Mouse (Mus musculus) cerebellum, adult 2 months (tissue): ENCODE measurements around the gene Gstp1.

Source experiments
- CTCF ChIP-seq: fragments of 200-500 bp; IDR thresholded peaks from 2 replicates; pipeline ENCODE4 v1.5.1; 2011; ENCODE audit warnings: low read depth, mild to moderate bottlenecking, control low read depth, low read length, moderate library complexity, borderline replicate concordance; ENCODE audit not compliant: insufficient read depth
- POLR2A ChIP-seq: fragments of 200-500 bp; IDR thresholded peaks from 2 replicates; pipeline ENCODE4 v1.6.1; 2011; ENCODE audit warnings: low read length, control low read depth, borderline replicate concordance; ENCODE audit not compliant: insufficient read depth

DNA sequence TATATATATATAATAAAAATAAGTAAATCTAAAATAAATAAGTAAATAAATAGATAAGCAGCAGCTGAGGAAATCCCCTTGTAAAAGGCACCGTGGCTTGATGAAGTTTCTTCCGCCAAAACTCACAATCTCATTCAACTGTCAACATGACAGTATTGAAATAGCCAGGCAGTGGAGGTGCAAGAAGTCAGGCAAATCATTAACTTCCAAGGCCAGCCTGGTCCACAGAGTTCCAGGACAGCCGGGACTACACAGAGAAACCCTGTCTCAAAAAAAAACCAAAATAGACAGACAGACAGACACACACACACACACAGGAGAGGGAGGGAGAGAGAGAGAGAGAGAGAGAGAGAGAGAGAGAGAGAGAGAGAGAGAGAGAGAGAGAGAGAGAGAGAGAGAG lies 4.5 kb downstream of the Gstp1 start:
- TF ChIP-seq POLR2A (no peak), CTCF (no peak)
